ENCODE assay signal across 8 mouse cellular contexts in the genomic region with DNA sequence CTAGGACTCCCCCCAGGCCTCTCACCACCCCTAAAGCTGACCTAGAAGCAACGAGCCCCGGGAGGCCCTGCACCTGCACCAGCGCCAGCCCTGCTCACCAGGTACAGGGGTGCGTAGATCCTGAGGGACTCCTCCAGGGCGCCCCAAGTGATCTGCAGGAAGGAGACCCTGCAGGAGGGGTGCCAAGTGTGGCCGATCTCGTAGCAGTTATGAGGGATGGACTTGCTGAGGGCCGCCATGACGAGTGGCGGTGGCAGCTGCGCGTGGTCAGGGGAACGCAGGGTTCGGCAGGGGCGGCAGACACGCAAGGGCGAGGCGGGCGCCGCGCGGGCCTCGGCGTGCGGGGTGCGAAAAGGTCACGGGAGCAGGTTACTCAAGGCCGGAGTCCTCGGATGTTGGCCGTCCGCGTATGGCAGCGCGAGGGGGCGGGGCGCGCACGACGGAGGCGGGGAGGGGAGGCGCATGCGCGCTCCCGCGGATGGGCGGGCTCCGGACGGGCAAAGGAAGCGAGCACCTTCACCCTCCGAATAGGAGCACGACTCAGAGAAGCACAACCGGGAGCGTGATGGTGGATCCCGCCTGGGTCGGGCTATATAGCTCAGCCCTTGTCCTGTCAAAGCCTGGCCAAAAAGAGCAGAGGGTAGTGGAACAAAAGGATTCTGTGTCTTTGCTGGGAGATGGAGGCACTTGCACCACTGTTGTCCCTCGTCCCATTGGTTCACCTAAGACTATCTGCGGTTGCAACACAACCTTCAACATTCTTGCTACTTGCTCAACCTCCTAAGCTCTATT.
DNase-seq lines count a peak whose midpoint lies in the region; ATAC-seq and TF ChIP-seq lines count a peak whose summit lies in the region.

No protein-coding gene starts in this region.

- H3K4me1 ChIP-seq in hindbrain, embryonic 15.5 days (replicated peaks) = peaks cover 37% of the 10 kb centered on the region

- POLR2A ChIA-PET in Patski (lab: Charles Lee) = interaction anchor here (0.6 to 0.8 kb wide), 2 partner anchors 34 to 58 kb away, joined by 3 read pairs; no protein-coding TSS in a partner anchor

- peak overlapping the region; percentile 66 for H3K4me2 ChIP-seq in hindbrain, embryonic 15.5 days

- peak overlapping the region; percentile 85 for H3K27ac ChIP-seq in hindbrain, embryonic 15.5 days (replicated peaks)

- TF ChIP-seq CTCF in Patski (IDR thresholded peaks at IDR 0.05) = no peak

- ATAC-seq in Patski = peak; percentile 97
- peak; percentile 95 for ATAC-seq in hindbrain, embryonic 15.5 days (ENCODE audit: low FRiP score, low read depth)

- CTCF ChIA-PET in Patski (lab: Charles Lee) = interaction anchor here (1.0 to 1.7 kb wide), 4 partner anchors 11 to 81 kb away, joined by 3 to 5 read pairs (median 4); no protein-coding TSS in a partner anchor

- H3K36me3 ChIP-seq in hindbrain, embryonic 15.5 days = no peaks in the 10 kb centered on the region

- H3K4me3 ChIP-seq in hindbrain, embryonic 15.5 days = peak overlapping the region; percentile 91

- DNase-seq in Patski (ENCODE audit: low read depth, low spot score) = peak; percentile 22
- DNase-seq in cerebellum, postnatal 14 days = peak; percentile 95 to 96
- DNase-seq in frontal cortex, postnatal 25 days (ENCODE audit: low spot score in 2 of 2) = peak; percentile 85 to 88
- peak; percentile 86 for DNase-seq in left cerebral cortex, adult 11 months (ENCODE audit: low spot score)
- peak; percentile 95 for DNase-seq in lung, postnatal 4 days
- DNase-seq in retina, postnatal 7 days (ENCODE audit: low read depth, low spot score) = peak; percentile 81
- peak; percentile 92 for DNase-seq in urinary bladder, adult 2 months (ENCODE audit: low spot score)

- peak overlapping the region; percentile 86 for H3K9ac ChIP-seq in hindbrain, embryonic 15.5 days

- in situ Hi-C loops in Patski (cut with MboI; ENCODE audit: low pct_unique_long_range_greater_than_20kb) = no loop called here

- H3K27me3 ChIP-seq in Patski = no peaks in the 10 kb centered on the region
- no peaks in the 10 kb centered on the region for H3K27me3 ChIP-seq in hindbrain, embryonic 15.5 days

- no peaks in the 10 kb centered on the region for H3K9me3 ChIP-seq in hindbrain, embryonic 15.5 days

- WGBS in hindbrain, embryonic 15.5 days = under 1% methylated on average over 57 of the region's 57 CpGs

Comparison
In these comparisons a context has a peak if more than half of its experiments do, and no peak if none do; other contexts are left out.
1. Peak in every context shown above with its lines: DNase-seq, ATAC-seq, H3K4me3 ChIP-seq and H3K27ac ChIP-seq.
2. DNase-seq: peak in every context shown above with its lines; median percentile 96 in cerebellum, postnatal 14 days; 95 in lung, postnatal 4 days; 92 in urinary bladder, adult 2 months; 86 in frontal cortex, postnatal 25 days; 86 in left cerebral cortex, adult 11 months; 81 in retina, postnatal 7 days; 22 in Patski.